Mouse (Mus musculus) hindbrain, postnatal 0 days (tissue): ENCODE measurements around the gene Xiap. TPM values are rescaled to one million over a fixed set of nuclear protein-coding genes. Genes with fewer than 3 reads are reported as not detected.

Experiments
- ATAC-seq: fragments of 200-750 bp; cut with Nextera tagmentation; 2 replicates; pipeline ENCODE4 v1.8.0; 2017; ENCODE audit warnings: mild to moderate bottlenecking, moderate TSS enrichment, moderate library complexity
- DNase-seq: peaks from one replicate; pipeline ENCODE4 v3.0.0-alpha.2; 2015; ENCODE audit warnings: low spot score
- H3K27ac ChIP-seq: fragments of 300-500 bp; sonication (generic); 2 replicates; pipeline ENCODE4 v1.5.1; 2014; ENCODE audit warnings: mild to moderate bottlenecking
- H3K27me3 ChIP-seq: fragments of 300-500 bp; sonication (generic); 2 replicates; pipeline ENCODE4 v1.6.1; 2014; ENCODE audit warnings: low read length, mixed read lengths; ENCODE audit not compliant: insufficient read depth
- H3K36me3 ChIP-seq: fragments of 300-500 bp; sonication (generic); 2 replicates; pipeline ENCODE4 v1.6.1; 2014; ENCODE audit warnings: low read length, mixed read lengths; ENCODE audit not compliant: insufficient read depth
- H3K4me1 ChIP-seq: fragments of 300-500 bp; sonication (generic); 2 replicates; pipeline ENCODE4 v1.6.1; 2014; ENCODE audit warnings: antibody characterized with exemption, low read length, mixed read lengths; ENCODE audit not compliant: insufficient read depth
- H3K4me2 ChIP-seq: fragments of 300-500 bp; sonication (generic); 2 replicates; pipeline ENCODE4 v1.6.1; 2014; ENCODE audit warnings: low read depth, mild to moderate bottlenecking, low read length, moderate library complexity, mixed read lengths
- H3K4me3 ChIP-seq: fragments of 300-500 bp; sonication (generic); 2 replicates; pipeline ENCODE4 v1.5.1; 2014; ENCODE audit warnings: low read length
- H3K9ac ChIP-seq: fragments of 300-500 bp; sonication (generic); replicated peaks from 2 replicates; pipeline ENCODE4 v1.6.1; 2014; ENCODE audit warnings: mild to moderate bottlenecking, low read length, moderate library complexity, mixed read lengths
- H3K9me3 ChIP-seq: fragments of 300-500 bp; sonication (generic); 2 replicates; pipeline ENCODE4 v1.6.1; 2016; ENCODE audit warnings: low read length, mixed read lengths
- CTCF ChIP-seq: IDR thresholded peaks from 2 replicates; pipeline ENCODE4 v1.5.1; 2016; ENCODE audit warnings: antibody characterized with exemption, control low read depth, low read depth
- WGBS: fragments of 180-500 bp; shearing (Covaris S2); extraction: QIAGEN DNeasy Blood & Tissue Kit; methylation state at CpG from one replicate; pipeline ENCODE4 v1.1.7; 2014; 5-methylcytosine and 5-hydroxymethylcytosine counted together
- polyA plus RNA-seq: library from polyadenylated mRNA; unstranded; fragments of >200 nt; fragmentation: Nextera tagmentation; extraction: Ambion mirVana; gene quantifications from 2 replicates; pipeline ENCODE4 v1.2.1, GENCODE M21; 2015
- total RNA-seq: library from RNA; depleted of rRNA; stranded (reverse); fragments of >200 nt; gene quantifications from 2 replicates; pipeline ENCODE4 v1.2.3, GENCODE M21; 2014

Xiap gene
- total and polyA plus RNA-seq, 2 experiments from 2014 or later = 10.3 to 26.6 TPM

GRCm38 (mm10) chrX:42088136-42088535 is 28.7 kb downstream of the Xiap start:
- Histone ChIP-seq H3K4me3 (no peak overlapping the region), H3K27me3 (no peaks in the 10 kb centered on the region), H3K27ac (no peak overlapping the region), H3K4me2 (no peak overlapping the region), H3K4me1 (no peaks in the 10 kb centered on the region), H3K9ac (no peak overlapping the region), H3K9me3 (no peaks in the 10 kb centered on the region), H3K36me3 (no peaks in the 10 kb centered on the region)
- TF ChIP-seq CTCF = no peak
- DNase-seq (no peak), ATAC-seq (no peak)
- 85% methylated on average over 5 of the region's 5 CpGs for WGBS

GRCm38 (mm10) chrX:42107137-42107536 is 47.7 kb downstream of the Xiap start:
- Histone ChIP-seq H3K4me2 (no peak overlapping the region), H3K9me3 (no peaks in the 10 kb centered on the region), H3K27ac (no peak overlapping the region), H3K4me3 (no peak overlapping the region), H3K36me3 (no peaks in the 10 kb centered on the region; the same call in 1 of the 2 replicates), H3K9ac (no peak overlapping the region), H3K27me3 (no peaks in the 10 kb centered on the region), H3K4me1 (no peaks in the 10 kb centered on the region)
- no peak for ATAC-seq
- no peak for TF ChIP-seq CTCF
- no peak for DNase-seq
- WGBS = 87% methylated on average over 6 of the region's 6 CpGs

GRCm38 (mm10) chrX:42110585-42110984 is 51.1 kb downstream of the Xiap start:
- H3K4me2 ChIP-seq = no peak overlapping the region
- H3K9ac ChIP-seq = no peak overlapping the region
- no peak for ATAC-seq
- TF ChIP-seq CTCF = no peak
- H3K9me3 ChIP-seq = no peaks in the 10 kb centered on the region
- no peaks in the 10 kb centered on the region for H3K4me1 ChIP-seq
- no peaks in the 10 kb centered on the region for H3K27me3 ChIP-seq
- no peak overlapping the region for H3K27ac ChIP-seq
- H3K36me3 ChIP-seq = no peaks in the 10 kb centered on the region; the same call in 1 of the 2 replicates
- no peak for DNase-seq
- no peak overlapping the region for H3K4me3 ChIP-seq
- WGBS = 81% methylated on average over 1 of the region's 1 CpGs

- no peaks in the 10 kb centered on the region for H3K27me3 ChIP-seq
- no peaks in the 10 kb centered on the region for H3K9me3 ChIP-seq
- 69% methylated on average over 6 of the region's 6 CpGs for WGBS
- no peak overlapping the region for H3K27ac ChIP-seq
- DNase-seq (no peak), ATAC-seq (no peak)
- TF ChIP-seq CTCF = no peak
- H3K4me1 ChIP-seq = no peaks in the 10 kb centered on the region
- H3K36me3 ChIP-seq = no peaks in the 10 kb centered on the region
- H3K4me3 ChIP-seq = no peak overlapping the region
- H3K4me2 ChIP-seq = no peak overlapping the region
- no peak overlapping the region for H3K9ac ChIP-seq
Observed at GRCm38 (mm10) chrX:42119442-42120048, 60.1 kb downstream of the Xiap start.

- H3K4me2 ChIP-seq = no peak overlapping the region
- TF ChIP-seq CTCF = no peak
- no peaks in the 10 kb centered on the region for H3K9me3 ChIP-seq
- no peaks in the 10 kb centered on the region for H3K36me3 ChIP-seq
- DNase-seq (no peak), ATAC-seq (no peak)
- no peak overlapping the region for H3K4me3 ChIP-seq
- no peak overlapping the region for H3K27ac ChIP-seq
- H3K4me1 ChIP-seq = no peaks in the 10 kb centered on the region
- no peaks in the 10 kb centered on the region for H3K27me3 ChIP-seq
- H3K9ac ChIP-seq = no peak overlapping the region
- 72% methylated on average over 5 of the region's 5 CpGs for WGBS
Observed at GRCm38 (mm10) chrX:42124963-42125697, 65.7 kb downstream of the Xiap start.

- ATAC-seq (no peak), DNase-seq (no peak)
- Histone ChIP-seq H3K27ac (no peak overlapping the region), H3K4me3 (no peak overlapping the region), H3K9ac (no peak overlapping the region), H3K27me3 (no peaks in the 10 kb centered on the region), H3K4me1 (no peaks in the 10 kb centered on the region), H3K4me2 (no peak overlapping the region), H3K9me3 (no peaks in the 10 kb centered on the region), H3K36me3 (no peaks in the 10 kb centered on the region)
- TF ChIP-seq CTCF = no peak
- WGBS = 70% methylated on average over 9 of the region's 9 CpGs
Observed at GRCm38 (mm10) chrX:42139882-42140281, 80.4 kb downstream of the Xiap start.

GRCm38 (mm10) chrX:42142620-42143019 is 83.1 kb downstream of the Xiap start:
- no peak overlapping the region for H3K4me2 ChIP-seq
- WGBS = 72% methylated on average over 3 of the region's 3 CpGs
- no peak overlapping the region for H3K4me3 ChIP-seq
- no peaks in the 10 kb centered on the region for H3K4me1 ChIP-seq
- no peaks in the 10 kb centered on the region for H3K27me3 ChIP-seq
- no peak overlapping the region for H3K9ac ChIP-seq
- no peak for DNase-seq
- ATAC-seq = no peak
- H3K36me3 ChIP-seq = no peaks in the 10 kb centered on the region
- H3K27ac ChIP-seq = no peak overlapping the region
- no peak for TF ChIP-seq CTCF
- no peaks in the 10 kb centered on the region for H3K9me3 ChIP-seq
